Mouse (Mus musculus): ENCODE data around the gene Dse.
"Not testable (repeated sequence)": the region's sequence is repeated elsewhere in the genome, so short reads cannot be mapped to it uniquely, and the experiment has no call there.

The Dse gene

GRCm38 (mm10) chr10:34207503-34207850, at the start of gene Dse:
Gene Dse (minus strand): TSS chr10:34207715.
- DNase-seq (ENCODE audit: low read depth): no peak

DNA sequence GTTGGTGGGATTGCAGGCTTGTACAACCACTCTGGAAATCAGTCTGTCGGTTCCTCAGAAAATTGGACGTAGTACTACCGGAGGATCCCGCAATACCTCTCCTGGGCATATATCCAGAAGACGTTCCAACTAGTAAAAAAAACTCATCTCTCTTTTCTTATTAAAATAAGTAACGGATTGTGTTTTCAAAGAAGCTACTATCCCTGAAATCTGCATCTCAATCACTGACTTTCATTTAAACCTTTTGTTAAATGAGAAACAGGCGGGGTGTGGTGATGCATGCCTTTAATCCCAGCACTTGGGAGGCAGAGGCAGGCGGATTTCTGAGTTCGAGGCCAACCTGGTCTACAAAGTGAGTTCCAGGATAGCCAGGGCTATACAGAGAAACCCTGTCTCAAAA, 45.3 kb upstream of the Dse start:
- not testable (repeated sequence) for DNase-seq (ENCODE audit: low read depth)

DNA sequence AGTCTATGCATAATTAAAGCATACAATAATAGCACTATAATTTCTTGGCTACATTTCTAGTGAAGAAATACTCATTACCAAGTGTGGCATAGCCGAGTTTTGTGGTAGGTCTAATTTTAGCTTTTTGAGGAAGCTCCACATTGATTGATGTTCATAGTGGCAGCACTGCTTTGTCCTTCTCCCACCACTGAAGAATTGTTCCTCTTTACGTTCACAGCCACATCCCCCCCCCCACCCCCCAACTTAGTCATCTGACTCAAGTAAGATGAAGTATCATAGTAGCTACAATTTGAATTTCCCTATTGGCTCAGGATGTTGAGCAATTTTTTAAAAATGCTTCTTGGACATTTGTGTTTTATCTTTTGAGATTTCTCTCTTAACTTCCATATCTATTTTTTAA, 42.1 kb upstream of the Dse start:
- peak; percentile 84 for DNase-seq (ENCODE audit: low read depth)

DNA sequence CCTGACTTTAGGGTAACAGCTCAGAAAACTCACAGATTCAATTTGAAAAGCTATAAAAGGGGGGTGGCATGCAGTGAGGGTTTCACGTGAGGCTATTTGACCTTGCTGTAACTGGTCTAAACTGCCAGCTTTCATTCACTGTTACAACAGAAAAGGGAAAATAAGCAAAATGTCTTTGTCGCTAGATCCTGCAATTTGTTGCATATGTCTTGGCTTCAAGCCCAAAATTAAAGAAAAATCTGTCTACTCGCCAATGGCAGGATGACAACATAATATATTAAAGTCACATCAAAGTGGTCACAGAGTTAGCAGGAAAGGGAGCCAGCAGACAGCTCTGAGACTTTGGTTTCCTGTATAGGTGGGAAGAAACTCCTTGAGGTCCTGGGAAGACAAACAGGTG, 40.2 kb upstream of the Dse start:
- DNase-seq (ENCODE audit: low read depth): no peak

DNA sequence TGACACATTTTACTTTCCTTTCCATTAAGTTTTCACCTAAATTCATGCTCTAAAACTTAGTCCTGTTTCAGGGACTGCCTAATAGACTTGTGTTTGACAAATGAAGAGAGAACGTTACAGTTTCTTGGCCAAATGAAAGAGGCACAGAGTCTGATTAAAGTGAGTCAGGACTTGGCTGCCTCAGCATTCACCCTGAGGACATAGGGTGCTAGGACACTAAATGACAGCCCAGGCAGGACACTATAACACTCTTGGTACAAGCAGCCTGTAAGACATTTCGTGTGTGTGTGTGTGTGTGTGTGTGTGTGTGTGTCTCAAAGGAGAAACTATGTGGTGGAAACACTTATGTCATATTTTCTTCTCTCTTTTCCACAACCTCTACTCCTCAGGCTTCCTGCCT, 38.6 kb upstream of the Dse start:
- no peak for DNase-seq (ENCODE audit: low read depth)

- no peak for DNase-seq (ENCODE audit: low read depth)
These were observed 37.2 kb upstream of the Dse start for GRCm38 (mm10) chr10:34244745-34245144.

- no peak for DNase-seq (ENCODE audit: low read depth)
These were observed 31.0 kb upstream of the Dse start for GRCm38 (mm10) chr10:34238536-34238935.

DNA sequence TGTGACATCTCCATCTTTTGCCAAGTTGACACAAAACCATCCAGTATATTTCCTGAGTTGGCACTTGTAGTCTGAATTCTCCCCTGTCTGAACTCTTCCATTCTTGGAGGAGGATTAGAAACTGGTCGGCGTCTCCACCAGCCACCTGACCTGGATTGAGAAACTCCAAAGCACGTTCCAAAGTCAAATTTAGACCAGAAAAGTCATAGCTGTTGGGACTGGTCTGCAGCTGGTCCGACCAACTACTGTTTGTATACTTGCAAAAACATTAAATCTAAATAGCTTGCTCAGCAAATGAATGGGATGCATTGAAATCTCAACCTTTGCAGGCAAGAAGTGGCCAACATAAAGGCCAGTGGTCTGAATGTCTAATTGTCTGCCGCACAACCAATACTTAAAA, 29.1 kb upstream of the Dse start:
- DNase-seq (ENCODE audit: low read depth): no peak

GRCm38 (mm10) chr10:34235384-34235783, 27.9 kb upstream of the Dse start:
- peak; percentile 33 for DNase-seq (ENCODE audit: low read depth)

- DNase-seq (ENCODE audit: low read depth): peak; percentile 43
These were observed 26.6 kb upstream of the Dse start for GRCm38 (mm10) chr10:34233931-34234745.

DNA sequence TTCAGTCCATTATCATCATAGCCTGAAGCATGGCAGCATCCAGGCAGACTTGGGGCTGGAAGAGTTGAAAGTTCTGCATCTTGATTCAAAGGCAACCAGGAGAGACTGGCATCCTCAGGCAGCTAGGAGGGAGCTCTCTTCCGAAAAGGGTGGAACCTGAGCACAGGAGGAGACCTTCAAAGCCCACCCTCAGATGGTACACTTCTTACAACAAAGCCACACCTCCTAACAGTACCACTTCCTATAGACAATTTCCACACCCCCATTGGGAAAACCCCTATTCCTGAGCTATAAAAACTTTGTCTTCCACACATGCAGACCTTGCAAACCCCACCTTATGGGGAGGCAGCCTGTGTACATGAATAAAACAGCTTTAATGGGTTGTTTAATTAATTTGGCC, 25.9 kb upstream of the Dse start:
- DNase-seq (ENCODE audit: low read depth): no peak

- DNase-seq (ENCODE audit: low read depth): no peak
These were observed 22.7 kb upstream of the Dse start for GRCm38 (mm10) chr10:34230121-34230675.

DNA sequence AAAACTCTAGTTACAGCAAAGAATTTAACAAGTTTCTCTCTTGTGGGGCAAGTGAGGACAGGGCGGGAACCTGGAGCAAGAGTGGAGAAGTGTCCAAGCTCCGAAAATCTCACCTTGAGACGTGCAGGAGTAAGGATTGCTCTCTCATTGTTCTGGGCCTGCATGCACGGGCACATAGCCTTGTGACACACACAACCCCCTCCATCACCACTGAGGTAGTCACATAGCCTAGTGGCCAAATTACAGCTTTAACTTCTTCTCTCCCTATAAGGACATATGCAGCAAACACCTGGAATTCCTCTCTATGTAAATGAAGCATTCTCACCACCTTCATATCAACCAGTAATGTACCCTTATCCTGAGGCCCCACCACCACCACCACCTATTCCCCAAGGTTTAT, 22.0 kb upstream of the Dse start:
- no peak for DNase-seq (ENCODE audit: low read depth)

- DNase-seq (ENCODE audit: low read depth): no peak
These were observed 16.1 kb upstream of the Dse start for GRCm38 (mm10) chr10:34223660-34224059.

- DNase-seq (ENCODE audit: low read depth): peak; percentile 20
These were observed 14.6 kb upstream of the Dse start for GRCm38 (mm10) chr10:34221909-34222620.

DNA sequence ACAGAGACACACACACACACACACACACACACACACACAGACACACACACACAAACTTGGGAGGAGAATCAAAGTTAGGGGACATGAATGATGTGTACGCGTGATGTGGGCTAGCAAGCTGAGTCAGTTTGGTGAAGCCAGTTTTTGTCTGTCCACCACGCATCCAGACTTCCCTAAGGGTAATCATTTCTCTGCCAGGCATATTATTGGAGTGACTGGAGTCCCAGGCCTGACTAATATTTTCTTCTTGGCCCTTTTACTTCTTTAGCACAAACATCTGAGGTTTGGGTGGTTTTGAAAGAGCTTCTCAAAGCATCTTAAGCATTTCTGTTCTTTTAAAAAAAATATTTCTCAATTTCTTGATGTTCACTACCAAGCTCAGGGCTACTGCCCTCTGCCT, 10.7 kb upstream of the Dse start:
- no peak for DNase-seq (ENCODE audit: low read depth)

DNA sequence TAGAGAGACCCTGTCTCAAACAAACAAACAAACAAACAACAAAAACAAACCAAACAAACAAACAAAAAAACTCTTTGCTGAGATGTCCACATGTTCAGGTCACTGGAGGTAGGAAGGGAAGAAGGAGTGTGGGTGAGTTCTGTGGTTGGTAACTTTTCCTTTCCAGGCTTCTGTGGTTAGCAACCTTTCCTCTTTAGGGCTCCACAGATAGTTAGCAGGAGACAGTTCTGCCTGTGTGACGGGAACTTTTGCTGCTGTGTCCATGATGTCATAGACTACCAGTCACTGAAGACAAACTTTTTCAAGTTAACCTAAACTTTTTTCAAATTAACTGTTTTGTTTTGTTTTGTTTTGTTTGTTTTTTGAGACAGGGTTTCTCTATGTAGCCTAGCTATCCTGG, 8.2 kb upstream of the Dse start:
- DNase-seq (ENCODE audit: low read depth): peak; percentile 70

- DNase-seq (ENCODE audit: low read depth): peak; percentile 42
These were observed 2.4 kb upstream of the Dse start for GRCm38 (mm10) chr10:34209951-34210350.

- no peak for DNase-seq (ENCODE audit: low read depth)
These were observed 516 bp upstream of the Dse start for GRCm38 (mm10) chr10:34208031-34208430.

- DNase-seq (ENCODE audit: low read depth): no peak
These were observed 572 bp downstream of the Dse start for GRCm38 (mm10) chr10:34206783-34207502.

DNA sequence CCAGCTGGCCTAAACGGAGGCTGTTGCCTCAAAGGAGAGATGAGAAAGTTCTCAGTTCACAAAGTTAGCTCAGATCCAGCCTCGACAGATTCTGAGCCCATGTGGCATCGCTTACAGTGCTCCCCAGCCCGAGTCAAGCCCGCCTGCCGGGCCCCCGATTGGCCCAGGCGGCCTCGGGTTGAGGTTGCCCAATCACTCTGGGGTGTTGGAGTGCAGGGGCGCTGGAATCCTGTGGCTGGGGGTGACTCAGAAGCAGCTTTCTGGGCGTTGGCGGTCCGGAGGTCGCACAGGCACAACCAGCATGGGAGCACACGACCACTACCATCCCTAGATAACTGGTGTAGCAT, 1.1 kb downstream of the Dse start:
- no peak for DNase-seq (ENCODE audit: low read depth)

DNA sequence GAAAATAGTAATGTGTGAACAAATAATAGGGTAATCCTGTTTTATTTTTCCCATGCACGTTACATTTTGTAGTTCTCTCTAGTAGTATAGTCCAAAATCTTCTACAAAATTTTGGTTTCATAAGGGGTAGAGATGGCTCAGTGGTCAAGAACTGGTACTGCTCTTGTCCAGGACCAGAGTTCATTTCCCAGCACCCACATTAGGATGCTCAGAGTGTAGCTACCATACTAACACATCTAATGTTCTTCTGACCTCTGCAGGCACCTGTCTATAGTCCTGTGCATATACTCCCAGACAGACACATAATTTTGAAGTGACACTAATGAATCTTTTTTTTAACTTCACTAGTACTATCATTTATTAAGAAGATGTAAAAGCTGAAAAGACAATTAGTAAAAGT, 1.7 kb downstream of the Dse start:
- DNase-seq (ENCODE audit: low read depth): no peak

DNA sequence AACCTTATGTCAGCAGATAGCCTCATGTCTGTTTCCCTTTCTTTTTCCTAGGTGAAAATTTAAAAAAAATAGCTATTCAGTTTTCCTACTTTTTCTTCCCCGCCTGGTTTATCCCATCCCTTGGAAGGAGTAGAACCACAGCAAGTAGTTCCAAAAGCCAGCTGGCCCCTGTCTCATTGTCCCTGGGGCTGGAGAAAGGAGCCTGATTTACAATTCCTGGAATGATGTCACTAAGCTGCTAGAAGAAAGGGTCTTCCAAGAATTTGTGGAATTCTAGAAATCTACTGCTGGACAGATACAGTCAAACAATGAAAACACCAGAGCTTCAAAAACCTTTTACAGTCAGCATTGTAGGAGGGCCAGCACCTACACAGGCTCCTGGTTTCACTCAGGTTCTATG, 6.8 kb downstream of the Dse start:
- DNase-seq (ENCODE audit: low read depth): no peak
